Mouse (Mus musculus) layer of hippocampus, adult 2 months (tissue): ENCODE results near the gene Pkib. TPM values are rescaled to one million over a fixed set of nuclear protein-coding genes. Genes with fewer than 3 reads are reported as not detected.

Experiments used
- DNase-seq, 2 experiments: peaks; one replicate each; pipeline ENCODE4 v3.0.0; 2022; ENCODE audit warnings: low spot score in 2 of 2
- H3K27ac ChIP-seq: fragments of 200-600 bp; 2 replicates; pipeline ENCODE4 v1.8.1; 2022
- H3K4me3 ChIP-seq: fragments of 200-600 bp; 2 replicates; pipeline ENCODE4 v1.8.1; 2022; ENCODE audit warnings: mild to moderate bottlenecking
- CTCF ChIP-seq: fragments of 200-600 bp; conservative IDR thresholded peaks from 2 replicates; pipeline ENCODE4 v1.8.1; 2022; ENCODE audit warnings: antibody characterized with exemption, mild to moderate bottlenecking, moderate library complexity
- total RNA-seq, 2 experiments: library from RNA; stranded (reverse); gene quantifications; 2 replicates each; pipeline ENCODE4 v1.2.3; 2021

Pkib gene
- total RNA-seq, 2 experiments from 2014 or later, result 11.9 to 17.8 TPM

GRCm38 (mm10) chr10:57660505-57660904 is 28.7 kb downstream of the Pkib start:
- no peak for DNase-seq
- no peak overlapping the region for H3K4me3 ChIP-seq
- no peak for TF ChIP-seq CTCF
- H3K27ac ChIP-seq, result no peak overlapping the region

- TF ChIP-seq CTCF, result no peak
- no peak overlapping the region for H3K27ac ChIP-seq
- DNase-seq, result no peak
- H3K4me3 ChIP-seq, result no peak overlapping the region
Observed at GRCm38 (mm10) chr10:57663758-57664157, 32.0 kb downstream of the Pkib start.

GRCm38 (mm10) chr10:57664253-57664652 is 32.5 kb downstream of the Pkib start:
- no peak overlapping the region for H3K4me3 ChIP-seq
- TF ChIP-seq CTCF, result no peak
- no peak for DNase-seq
- no peak overlapping the region for H3K27ac ChIP-seq

- no peak for TF ChIP-seq CTCF
- Histone ChIP-seq H3K4me3 (no peak overlapping the region), H3K27ac (no peak overlapping the region)
- DNase-seq, result no peak
Observed at GRCm38 (mm10) chr10:57675740-57676139, 44.0 kb downstream of the Pkib start.

- TF ChIP-seq CTCF, result no peak
- no peak for DNase-seq
Observed at GRCm38 (mm10) chr10:57687999-57688398, 56.2 kb downstream of the Pkib start.

GRCm38 (mm10) chr10:57690161-57690560 is 58.4 kb downstream of the Pkib start:
- no peak for DNase-seq
- TF ChIP-seq CTCF, result no peak

More at GRCm38 (mm10) chr10:57687999-57688398, 56.2 kb downstream of the Pkib start:
- H3K4me3 ChIP-seq, result no peak overlapping the region
- no peak overlapping the region for H3K27ac ChIP-seq

GRCm38 (mm10) chr10:57702246-57702645 is 70.5 kb downstream of the Pkib start:
- no peak overlapping the region for H3K4me3 ChIP-seq
- no peak for TF ChIP-seq CTCF
- DNase-seq, result no peak
- H3K27ac ChIP-seq, result no peak overlapping the region

More at GRCm38 (mm10) chr10:57690161-57690560, 58.4 kb downstream of the Pkib start:
- H3K27ac ChIP-seq, result no peak overlapping the region
- H3K4me3 ChIP-seq, result no peak overlapping the region

GRCm38 (mm10) chr10:57721035-57721434 is 89.3 kb downstream of the Pkib start:
- H3K4me3 ChIP-seq, result no peak overlapping the region
- no peak for TF ChIP-seq CTCF
- no peak overlapping the region for H3K27ac ChIP-seq
- DNase-seq, result no peak

GRCm38 (mm10) chr10:57722363-57722762 is 90.6 kb downstream of the Pkib start:
- TF ChIP-seq CTCF, result no peak
- no peak for DNase-seq
- H3K27ac ChIP-seq, result no peak overlapping the region
- H3K4me3 ChIP-seq, result no peak overlapping the region

GRCm38 (mm10) chr10:57727666-57728065 is 95.9 kb downstream of the Pkib start:
- Histone ChIP-seq H3K4me3 (no peak overlapping the region), H3K27ac (no peak overlapping the region)
- peak in 1 of 2 experiments; percentile 11 for DNase-seq
- TF ChIP-seq CTCF, result peak; percentile 45

- Histone ChIP-seq H3K27ac (no peak overlapping the region), H3K4me3 (no peak overlapping the region)
- no peak for TF ChIP-seq CTCF
- DNase-seq, result no peak
Observed at GRCm38 (mm10) chr10:57731672-57732071, 99.9 kb downstream of the Pkib start.

GRCm38 (mm10) chr10:57740733-57741132 is 109.0 kb downstream of the Pkib start:
- TF ChIP-seq CTCF, result no peak
- no peak for DNase-seq
- no peak overlapping the region for H3K4me3 ChIP-seq
- no peak overlapping the region for H3K27ac ChIP-seq

GRCm38 (mm10) chr10:57741351-57741750 is 109.6 kb downstream of the Pkib start:
- DNase-seq, result no peak
- H3K27ac ChIP-seq, result no peak overlapping the region
- no peak overlapping the region for H3K4me3 ChIP-seq
- no peak for TF ChIP-seq CTCF

GRCm38 (mm10) chr10:57743045-57743444 is 111.3 kb downstream of the Pkib start:
- no peak for DNase-seq
- no peak overlapping the region for H3K27ac ChIP-seq
- no peak for TF ChIP-seq CTCF
- H3K4me3 ChIP-seq, result no peak overlapping the region

- Histone ChIP-seq H3K27ac (peak overlapping the region; percentile 81), H3K4me3 (peak overlapping the region; percentile 51)
- DNase-seq, result peak; percentile 17 to 50
- TF ChIP-seq CTCF, result peak; percentile 81
Observed at GRCm38 (mm10) chr10:57743606-57744016, 111.8 kb downstream of the Pkib start.
